Mouse (Mus musculus) lung, adult 2 months (tissue): ENCODE data around the gene Fgf11. TPM values are rescaled to one million over a fixed set of nuclear protein-coding genes. Genes with fewer than 3 reads are reported as not detected.

Experiments used
- DNase-seq: peaks from one replicate; pipeline ENCODE4 v3.0.0; 2022
- H3K4me1 ChIP-seq: fragments of 200-500 bp; 2 replicates; pipeline ENCODE4 v1.6.1; 2011; ENCODE audit warnings: low read length; ENCODE audit not compliant: control insufficient read depth, insufficient read depth
- H3K4me3 ChIP-seq: fragments of 200-500 bp; replicated peaks from 2 replicates; pipeline ENCODE3; 2011; ENCODE audit warnings: low read depth, mild to moderate bottlenecking, control low read depth, low read length; ENCODE audit errors: extremely low read depth
- CTCF ChIP-seq: fragments of 200-500 bp; IDR thresholded peaks from 2 replicates; pipeline ENCODE4 v1.5.1; 2011; ENCODE audit warnings: mild to moderate bottlenecking, low read length, control low read depth; ENCODE audit not compliant: insufficient read depth
- POLR2A ChIP-seq: fragments of 200-500 bp; IDR thresholded peaks from 2 replicates; pipeline ENCODE4 v1.6.1; 2011; ENCODE audit warnings: low read depth, mild to moderate bottlenecking, control low read depth, low read length, borderline replicate concordance; ENCODE audit errors: extremely low read depth
- WGBS: fragments of 180-500 bp; shearing (Covaris S2); methylation state at CpG from one replicate; pipeline ENCODE4 v1.1.7; 2018; 5-methylcytosine and 5-hydroxymethylcytosine counted together
- polyA plus RNA-seq: library from polyadenylated mRNA; depleted of rRNA; stranded (reverse); fragments of >200 nt; gene quantifications from 2 replicates; pipeline ENCODE4 v1.2.3, GENCODE M21; 2012; rRNA removed

The Fgf11 gene
- polyA plus RNA-seq, result 6.9 and 8.0 TPM in 2 replicates

- TF ChIP-seq CTCF, result no peak
- TF ChIP-seq POLR2A, result no peak
- peaks cover 20% of the 10 kb centered on the region for H3K4me1 ChIP-seq
- DNase-seq, result no peak
- peak within 1 kb of the TSS; percentile 67 for H3K4me3 ChIP-seq
- 4% methylated on average over 33 of the region's 33 CpGs for WGBS
These were observed at the start of gene Fgf11 for GRCm38 (mm10) chr11:69801379-69801977. Fgf11 (minus strand) TSS chr11:69801857.

GRCm38 (mm10) chr11:69850754-69851153 is 49.1 kb upstream of the Fgf11 start:
- TF ChIP-seq POLR2A, result no peak
- no peak for TF ChIP-seq CTCF
- Histone ChIP-seq H3K4me3 (no peak overlapping the region), H3K4me1 (peaks cover 27% of the 10 kb centered on the region)
- no peak for DNase-seq
- 47% methylated on average over 8 of the region's 8 CpGs for WGBS

- DNase-seq, result no peak
- 81% methylated on average over 15 of the region's 15 CpGs for WGBS
- Histone ChIP-seq H3K4me1 (peaks cover 26% of the 10 kb centered on the region), H3K4me3 (no peak overlapping the region)
- TF ChIP-seq CTCF (no peak), POLR2A (no peak)
These were observed 48.2 kb upstream of the Fgf11 start for GRCm38 (mm10) chr11:69849884-69850283.

GRCm38 (mm10) chr11:69849128-69849527 is 47.5 kb upstream of the Fgf11 start:
- TF ChIP-seq POLR2A (no peak), CTCF (no peak)
- no peak for DNase-seq
- WGBS, result 53% methylated on average over 9 of the region's 9 CpGs

GRCm38 (mm10) chr11:69848021-69848420 is 46.4 kb upstream of the Fgf11 start:
- 94% methylated on average over 6 of the region's 6 CpGs for WGBS
- no peak for DNase-seq
- Histone ChIP-seq H3K4me1 (peaks cover 23% of the 10 kb centered on the region), H3K4me3 (no peak overlapping the region)
- TF ChIP-seq CTCF (no peak), POLR2A (no peak)

More at GRCm38 (mm10) chr11:69849128-69849527, 47.5 kb upstream of the Fgf11 start:
- peaks cover 25% of the 10 kb centered on the region for H3K4me1 ChIP-seq
- H3K4me3 ChIP-seq, result no peak overlapping the region

- peak overlapping the region; percentile 88 for H3K4me3 ChIP-seq
These were observed 45.4 kb upstream of the Fgf11 start for GRCm38 (mm10) chr11:69846738-69847688.

GRCm38 (mm10) chr11:69846198-69846680 is 44.6 kb upstream of the Fgf11 start, which contains the start of gene Plscr3:
Plscr3 (plus strand) TSS chr11:69846376.
- 1% methylated on average over 36 of the region's 38 CpGs for WGBS
- Histone ChIP-seq H3K4me3 (peak within 1 kb of the TSS; percentile 88), H3K4me1 (peaks cover 19% of the 10 kb centered on the region)
- DNase-seq, result peak; percentile 94
- TF ChIP-seq POLR2A (peak; percentile 85; the same call in 1 of the 2 replicates), CTCF (no peak)

More at GRCm38 (mm10) chr11:69846738-69847688, 45.4 kb upstream of the Fgf11 start:
- peak; percentile 60 for DNase-seq
- WGBS, result 7% methylated on average over 37 of the region's 37 CpGs
- TF ChIP-seq CTCF (no peak), POLR2A (no peak; the same call in 1 of the 2 replicates)
- H3K4me1 ChIP-seq, result peaks cover 21% of the 10 kb centered on the region

GRCm38 (mm10) chr11:69838714-69839104 is 37.1 kb upstream of the Fgf11 start:
- no peak for TF ChIP-seq CTCF
- TF ChIP-seq POLR2A, result no peak
- WGBS, result 1% methylated on average over 7 of the region's 7 CpGs
- 0 out of 2 replicates have a peak, but pooled peaks cover 2% of the 10 kb centered on the region for H3K4me1 ChIP-seq
- peak overlapping the region; percentile 99 for H3K4me3 ChIP-seq
- no peak for DNase-seq
